Mouse (Mus musculus): Measurements from ENCODE around the gene Olfr535. TPM values are rescaled to one million over a fixed set of nuclear protein-coding genes. Genes with fewer than 3 reads are reported as not detected.
"Not testable (repeated sequence)": the region's sequence is repeated elsewhere in the genome, so short reads cannot be mapped to it uniquely, and the experiment has no call there.

The Olfr535 gene
- polyA plus RNA-seq (2016; fragmentation: Nextera tagmentation; extraction: Ambion mirVana), result not detected in 2 replicates

- no peaks in the 10 kb centered on the region for H3K36me3 ChIP-seq
- no peak within 1 kb of the TSS for H3K27ac ChIP-seq
- no peak for DNase-seq (ENCODE audit: low spot score)
- no peaks in the 10 kb centered on the region for H3K27me3 ChIP-seq (ENCODE audit: insufficient read depth, poor library complexity, severe bottlenecking)
- no peaks in the 10 kb centered on the region for H3K4me1 ChIP-seq (replicated peaks)
- no peaks in the 10 kb centered on the region for H3K9me3 ChIP-seq
- WGBS, result 79% methylated on average over 1 of the region's 1 CpGs
- no peak within 1 kb of the TSS for H3K4me3 ChIP-seq
These were observed at the start of gene Olfr535 for GRCm38 (mm10) chr7:140483916-140484315. Olfr535 (plus strand) TSS chr7:140484216.

DNA sequence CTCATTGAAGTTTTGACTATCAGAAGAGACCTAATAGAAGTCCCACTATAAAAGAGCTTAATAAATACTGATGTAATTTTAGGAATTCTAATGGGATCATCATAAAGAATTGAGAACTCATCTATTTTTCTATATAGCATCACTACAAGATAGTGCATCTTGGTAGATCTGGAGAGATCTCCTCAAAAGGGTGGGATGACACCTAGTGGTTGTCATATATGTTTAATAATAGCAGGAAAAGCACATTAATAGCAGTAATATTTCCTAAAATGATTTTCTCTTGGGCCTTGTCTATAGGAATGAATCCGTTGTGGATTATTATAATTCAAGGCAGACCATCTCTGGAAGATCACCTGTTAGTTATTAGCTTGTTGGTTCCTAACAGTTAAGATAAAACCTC lies 40.9 kb upstream of the Olfr535 start:
- 86% methylated on average over 1 of the region's 1 CpGs for WGBS

GRCm38 (mm10) chr7:140463070-140463469 lies 20.9 kb upstream of the Olfr535 start, which contains the start of gene Olfr533:
Olfr533 (plus strand) TSS chr7:140463370.
- H3K9me3 ChIP-seq; H3K4me3 ChIP-seq; H3K36me3 ChIP-seq; H3K27me3 ChIP-seq (ENCODE audit: insufficient read depth, poor library complexity, severe bottlenecking); DNase-seq (ENCODE audit: low spot score); H3K4me1 ChIP-seq (replicated peaks); H3K27ac ChIP-seq: not testable (repeated sequence)
- 54% methylated on average over 1 of the region's 1 CpGs for WGBS

More for the DNA sequence above, 40.9 kb upstream of the Olfr535 start:
- Histone ChIP-seq H3K4me3 (no peak overlapping the region), H3K27ac (no peak overlapping the region), H3K27me3 (ENCODE audit: insufficient read depth, poor library complexity, severe bottlenecking) (no peaks in the 10 kb centered on the region), H3K4me1 (replicated peaks) (no peaks in the 10 kb centered on the region), H3K9me3 (no peaks in the 10 kb centered on the region), H3K36me3 (no peaks in the 10 kb centered on the region)
- no peak for DNase-seq (ENCODE audit: low spot score)

- no peaks in the 10 kb centered on the region for H3K27me3 ChIP-seq (ENCODE audit: insufficient read depth, poor library complexity, severe bottlenecking)
- peaks cover 10% of the 10 kb centered on the region for H3K9me3 ChIP-seq
- 92% methylated on average over 1 of the region's 1 CpGs for WGBS
- no peaks in the 10 kb centered on the region for H3K4me1 ChIP-seq (replicated peaks)
- no peak for DNase-seq (ENCODE audit: low spot score)
- no peak overlapping the region for H3K27ac ChIP-seq
- no peaks in the 10 kb centered on the region for H3K36me3 ChIP-seq
- H3K4me3 ChIP-seq, result no peak overlapping the region
These were observed 6.1 kb upstream of the Olfr535 start for GRCm38 (mm10) chr7:140477886-140478285.

GRCm38 (mm10) chr7:140478733-140479132 lies 5.3 kb upstream of the Olfr535 start:
- no peaks in the 10 kb centered on the region for H3K4me1 ChIP-seq (replicated peaks)
- DNase-seq (ENCODE audit: low spot score), result no peak
- 95% methylated on average over 1 of the region's 1 CpGs for WGBS
- no peaks in the 10 kb centered on the region for H3K27me3 ChIP-seq (ENCODE audit: insufficient read depth, poor library complexity, severe bottlenecking)
- H3K4me3 ChIP-seq, result no peak overlapping the region
- H3K36me3 ChIP-seq, result no peaks in the 10 kb centered on the region
- no peak overlapping the region for H3K27ac ChIP-seq
- H3K9me3 ChIP-seq, result peaks cover 10% of the 10 kb centered on the region

- 86% methylated on average over 1 of the region's 1 CpGs for WGBS
- H3K4me1 ChIP-seq (replicated peaks), result no peaks in the 10 kb centered on the region
- no peak overlapping the region for H3K27ac ChIP-seq
- no peaks in the 10 kb centered on the region for H3K36me3 ChIP-seq
- H3K27me3 ChIP-seq (ENCODE audit: insufficient read depth, poor library complexity, severe bottlenecking), result no peaks in the 10 kb centered on the region
- no peak for DNase-seq (ENCODE audit: low spot score)
- no peak overlapping the region for H3K4me3 ChIP-seq
- H3K9me3 ChIP-seq, result no peaks in the 10 kb centered on the region
These were observed 5.0 kb downstream of the Olfr535 start for GRCm38 (mm10) chr7:140488981-140489380.

DNA sequence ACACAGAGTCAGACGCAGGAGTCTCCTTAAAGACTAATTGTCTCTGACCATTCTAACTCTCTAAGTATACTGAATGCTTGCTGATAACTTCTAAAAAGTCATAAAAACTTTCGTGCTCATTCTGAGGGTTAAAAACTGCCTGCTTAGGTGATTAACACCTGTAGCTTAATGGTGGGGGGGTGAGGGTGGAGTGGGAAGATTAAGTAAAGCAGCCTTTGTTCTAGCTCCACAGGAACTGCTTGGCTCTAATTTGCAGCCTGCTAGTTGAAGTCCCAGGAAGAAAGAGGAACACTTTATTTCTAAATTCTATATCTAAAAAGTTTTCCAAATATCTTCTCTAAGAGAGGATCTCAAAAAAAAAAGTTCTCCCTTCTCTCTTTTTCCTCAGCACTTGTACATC lies 10.2 kb downstream of the Olfr535 start:
- H3K9me3 ChIP-seq, result no peaks in the 10 kb centered on the region
- H3K4me1 ChIP-seq (replicated peaks), result no peaks in the 10 kb centered on the region
- H3K27me3 ChIP-seq (ENCODE audit: insufficient read depth, poor library complexity, severe bottlenecking), result no peaks in the 10 kb centered on the region
- no peak for DNase-seq (ENCODE audit: low spot score)
- 49% methylated on average over 2 of the region's 2 CpGs for WGBS
- no peak overlapping the region for H3K4me3 ChIP-seq
- no peak overlapping the region for H3K27ac ChIP-seq
- H3K36me3 ChIP-seq, result no peaks in the 10 kb centered on the region

GRCm38 (mm10) chr7:140494702-140495101 lies 10.7 kb downstream of the Olfr535 start:
- H3K9me3 ChIP-seq, result no peaks in the 10 kb centered on the region
- H3K4me3 ChIP-seq, result no peak overlapping the region
- H3K4me1 ChIP-seq (replicated peaks), result no peaks in the 10 kb centered on the region
- DNase-seq (ENCODE audit: low spot score), result no peak
- no peak overlapping the region for H3K27ac ChIP-seq
- no peaks in the 10 kb centered on the region for H3K36me3 ChIP-seq
- H3K27me3 ChIP-seq (ENCODE audit: insufficient read depth, poor library complexity, severe bottlenecking), result no peaks in the 10 kb centered on the region

GRCm38 (mm10) chr7:140507346-140508021 lies 23.5 kb downstream of the Olfr535 start, which contains the start of gene Olfr536:
Olfr536 (minus strand) TSS chr7:140507396.
- 70% methylated on average over 2 of the region's 2 CpGs for WGBS
- H3K4me3 ChIP-seq; H3K36me3 ChIP-seq; H3K27me3 ChIP-seq (ENCODE audit: insufficient read depth, poor library complexity, severe bottlenecking); H3K4me1 ChIP-seq (replicated peaks); H3K27ac ChIP-seq; H3K9me3 ChIP-seq; DNase-seq (ENCODE audit: low spot score): not testable (repeated sequence)

DNA sequence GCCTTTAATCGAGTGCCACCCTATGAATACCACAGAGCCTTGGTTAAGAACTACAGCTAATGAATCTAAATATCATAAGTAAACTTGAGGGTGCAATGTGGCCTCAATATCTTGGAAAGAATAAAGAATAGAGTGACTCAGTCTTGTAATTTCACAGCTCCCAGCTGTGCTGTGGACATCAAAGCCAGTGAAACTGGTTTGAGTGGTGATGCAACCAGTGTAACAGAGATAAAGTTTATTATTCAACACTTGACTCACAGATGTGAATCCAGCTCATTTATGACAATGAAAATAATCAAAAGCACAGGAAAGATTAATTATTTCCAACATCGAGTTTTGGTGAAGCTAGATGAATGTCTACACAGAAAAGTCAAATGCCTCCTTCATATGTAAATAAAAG lies 55.7 kb downstream of the Olfr535 start:
- Histone ChIP-seq H3K27me3 (ENCODE audit: insufficient read depth, poor library complexity, severe bottlenecking) (no peaks in the 10 kb centered on the region), H3K9me3 (no peaks in the 10 kb centered on the region), H3K4me1 (replicated peaks) (no peaks in the 10 kb centered on the region), H3K36me3 (no peaks in the 10 kb centered on the region), H3K27ac (no peak overlapping the region), H3K4me3 (no peak overlapping the region)
- DNase-seq (ENCODE audit: low spot score), result no peak
- WGBS, result 86% methylated on average over 2 of the region's 2 CpGs

Other genes with a start within 250 kb of the Olfr535 start
- not detected in 2 replicates for gene 5830411N06Rik, start 236.9 kb upstream of the Olfr535 start, polyA plus RNA-seq (2016; fragmentation: Nextera tagmentation; extraction: Ambion mirVana)
- not detected in 2 replicates for gene Olfr525, start 163.4 kb upstream of the Olfr535 start, polyA plus RNA-seq (2016; fragmentation: Nextera tagmentation; extraction: Ambion mirVana)
- gene Olfr527, start 150.2 kb upstream of the Olfr535 start, polyA plus RNA-seq (2016; fragmentation: Nextera tagmentation; extraction: Ambion mirVana), result not detected in 2 replicates
- gene Olfr60, start 122.5 kb upstream of the Olfr535 start, polyA plus RNA-seq (2016; fragmentation: Nextera tagmentation; extraction: Ambion mirVana), result not detected in 2 replicates
- gene Olfr530, start 107.9 kb upstream of the Olfr535 start, polyA plus RNA-seq (2016; fragmentation: Nextera tagmentation; extraction: Ambion mirVana), result not detected in 2 replicates
- not detected in 2 replicates for gene Olfr531, start 81.3 kb upstream of the Olfr535 start, polyA plus RNA-seq (2016; fragmentation: Nextera tagmentation; extraction: Ambion mirVana)
- not detected in 2 replicates for gene Olfr532, start 62.6 kb upstream of the Olfr535 start, polyA plus RNA-seq (2016; fragmentation: Nextera tagmentation; extraction: Ambion mirVana)
- gene Olfr533, start 20.8 kb upstream of the Olfr535 start, polyA plus RNA-seq (2016; fragmentation: Nextera tagmentation; extraction: Ambion mirVana), result not detected in 2 replicates
- not detected in 2 replicates for gene Olfr536, start 23.2 kb downstream of the Olfr535 start, polyA plus RNA-seq (2016; fragmentation: Nextera tagmentation; extraction: Ambion mirVana)
- gene Olfr538, start 83.7 kb downstream of the Olfr535 start, polyA plus RNA-seq (2016; fragmentation: Nextera tagmentation; extraction: Ambion mirVana), result not detected in 2 replicates
- gene Olfr46, start 117.1 kb downstream of the Olfr535 start, polyA plus RNA-seq (2016; fragmentation: Nextera tagmentation; extraction: Ambion mirVana), result not detected in 2 replicates
- gene Olfr61, start 144.8 kb downstream of the Olfr535 start, polyA plus RNA-seq (2016; fragmentation: Nextera tagmentation; extraction: Ambion mirVana), result not detected in 2 replicates
- not detected in 2 replicates for gene Olfr53, start 162.2 kb downstream of the Olfr535 start, polyA plus RNA-seq (2016; fragmentation: Nextera tagmentation; extraction: Ambion mirVana)
- gene Olfr539, start 175.7 kb downstream of the Olfr535 start, polyA plus RNA-seq (2016; fragmentation: Nextera tagmentation; extraction: Ambion mirVana), result 0.01 TPM in 1 of 2 replicates, not detected in the other
- not detected in 2 replicates for gene Olfr45, start 197.7 kb downstream of the Olfr535 start, polyA plus RNA-seq (2016; fragmentation: Nextera tagmentation; extraction: Ambion mirVana)
- gene Olfr541, start 213.1 kb downstream of the Olfr535 start, polyA plus RNA-seq (2016; fragmentation: Nextera tagmentation; extraction: Ambion mirVana), result not detected in 2 replicates

All from hindbrain, embryonic 10.5 days (tissue).